Mouse (Mus musculus) embryonic facial prominence, embryonic 11.5 days (tissue): Measurements from ENCODE around the gene Setd2. TPM values are rescaled to one million over a fixed set of nuclear protein-coding genes. Genes with fewer than 3 reads are reported as not detected.

Experiments
- ATAC-seq: fragments of 200-750 bp; cut with Nextera tagmentation; replicated peaks from 2 replicates; pipeline ENCODE4 v1.8.0; 2017; ENCODE audit warnings: low read depth; ENCODE audit not compliant: insufficient number of reproducible peaks, low FRiP score, low TSS enrichment
- DNase-seq: peaks from one replicate; pipeline ENCODE4 v3.0.0-alpha.2; 2015; ENCODE audit warnings: low spot score
- H3K27ac ChIP-seq: fragments of 300-500 bp; sonication (generic); replicated peaks from 2 replicates; pipeline ENCODE4 v1.5.1; 2014; ENCODE audit warnings: mild to moderate bottlenecking, low read depth, low read length, control low read depth
- H3K27me3 ChIP-seq: fragments of 300-500 bp; sonication (generic); 2 replicates; pipeline ENCODE4 v1.6.1; 2014; ENCODE audit warnings: mild to moderate bottlenecking, low read length, moderate library complexity, mixed read lengths; ENCODE audit not compliant: control insufficient read depth, insufficient read depth
- H3K36me3 ChIP-seq: fragments of 300-500 bp; sonication (generic); replicated peaks from 2 replicates; pipeline ENCODE4 v1.6.1; 2014; ENCODE audit warnings: low read depth, mild to moderate bottlenecking, low read length, moderate library complexity, mixed read lengths; ENCODE audit not compliant: control insufficient read depth, insufficient read depth
- H3K4me1 ChIP-seq: fragments of 300-500 bp; sonication (generic); 2 replicates; pipeline ENCODE4 v1.6.1; 2014; ENCODE audit warnings: low read length, mixed read lengths; ENCODE audit not compliant: control insufficient read depth, insufficient read depth
- H3K4me2 ChIP-seq: fragments of 300-500 bp; sonication (generic); 2 replicates; pipeline ENCODE4 v1.6.1; 2014; ENCODE audit warnings: low read depth, mild to moderate bottlenecking, control low read depth, low read length, moderate library complexity
- H3K4me3 ChIP-seq: fragments of 300-500 bp; sonication (generic); 2 replicates; pipeline ENCODE4 v1.5.1; 2014; ENCODE audit warnings: low read depth, low read length, control low read depth
- H3K9ac ChIP-seq: fragments of 300-500 bp; sonication (generic); replicated peaks from 2 replicates; pipeline ENCODE4 v1.6.1; 2014; ENCODE audit warnings: mild to moderate bottlenecking, control low read depth, low read length
- H3K9me3 ChIP-seq: fragments of 300-500 bp; sonication (generic); replicated peaks from 2 replicates; pipeline ENCODE4 v1.6.1; 2016; ENCODE audit warnings: mild to moderate bottlenecking, low read length, inconsistent platforms, mixed read lengths; ENCODE audit not compliant: control insufficient read depth
- WGBS: fragments of 180-500 bp; shearing (Covaris S2); extraction: QIAGEN DNeasy Blood & Tissue Kit; methylation state at CpG from one replicate; pipeline ENCODE4 v1.1.7; 2014; 5-methylcytosine and 5-hydroxymethylcytosine counted together
- polyA plus RNA-seq: library from polyadenylated mRNA; unstranded; fragments of >200 nt; fragmentation: Nextera tagmentation; extraction: Ambion mirVana; gene quantifications from 2 replicates; pipeline ENCODE4 v1.2.1, GENCODE M21; 2014

The Setd2 gene
- 49.8 and 51.1 TPM in 2 replicates for polyA plus RNA-seq

GRCm38 (mm10) chr9:110532538-110533291 lies at the start of gene Setd2:
TSS of gene Setd2 (plus strand) at chr9:110532597.
- Histone ChIP-seq H3K4me2 (peak within 1 kb of the TSS; percentile 64), H3K27ac (peak within 1 kb of the TSS; percentile 99), H3K27me3 (no peaks in the 10 kb centered on the region), H3K36me3 (no peaks in the 10 kb centered on the region), H3K4me3 (peak within 1 kb of the TSS; percentile 99), H3K9ac (peak within 1 kb of the TSS; percentile 98), H3K9me3 (no peaks in the 10 kb centered on the region), H3K4me1 (no peaks in the 10 kb centered on the region; the same call in 1 of the 2 replicates)
- WGBS, result under 1% methylated on average over 82 of the region's 109 CpGs
- peak; percentile 63 for ATAC-seq
- peak; percentile 71 for DNase-seq

GRCm38 (mm10) chr9:110488841-110489240 lies 43.6 kb upstream of the Setd2 start:
- Histone ChIP-seq H3K4me1 (no peaks in the 10 kb centered on the region), H3K4me3 (no peak overlapping the region), H3K9ac (no peak overlapping the region), H3K27ac (no peak overlapping the region), H3K36me3 (no peaks in the 10 kb centered on the region), H3K9me3 (no peaks in the 10 kb centered on the region), H3K4me2 (no peak overlapping the region), H3K27me3 (no peaks in the 10 kb centered on the region)
- ATAC-seq (no peak), DNase-seq (no peak)
- WGBS, result 48% methylated on average over 4 of the region's 4 CpGs

GRCm38 (mm10) chr9:110490913-110491312 lies 41.5 kb upstream of the Setd2 start:
- 55% methylated on average over 5 of the region's 5 CpGs for WGBS
- no peak overlapping the region for H3K27ac ChIP-seq
- H3K4me2 ChIP-seq, result no peak overlapping the region
- H3K36me3 ChIP-seq, result no peaks in the 10 kb centered on the region
- H3K9ac ChIP-seq, result no peak overlapping the region
- H3K4me3 ChIP-seq, result no peak overlapping the region
- H3K4me1 ChIP-seq, result no peaks in the 10 kb centered on the region
- DNase-seq, result no peak
- ATAC-seq, result no peak
- H3K27me3 ChIP-seq, result no peaks in the 10 kb centered on the region
- H3K9me3 ChIP-seq, result no peaks in the 10 kb centered on the region

GRCm38 (mm10) chr9:110525737-110526136 lies 6.7 kb upstream of the Setd2 start:
- no peak overlapping the region for H3K9ac ChIP-seq
- H3K27ac ChIP-seq, result no peak overlapping the region
- WGBS, result 44% methylated on average over 2 of the region's 2 CpGs
- DNase-seq (no peak), ATAC-seq (no peak)
- no peaks in the 10 kb centered on the region for H3K36me3 ChIP-seq
- H3K27me3 ChIP-seq, result no peaks in the 10 kb centered on the region
- no peaks in the 10 kb centered on the region for H3K9me3 ChIP-seq
- no peak overlapping the region for H3K4me2 ChIP-seq
- no peaks in the 10 kb centered on the region for H3K4me1 ChIP-seq
- no peak overlapping the region for H3K4me3 ChIP-seq

GRCm38 (mm10) chr9:110529002-110529737 lies 3.2 kb upstream of the Setd2 start:
- H3K27me3 ChIP-seq, result no peaks in the 10 kb centered on the region
- no peak overlapping the region for H3K4me3 ChIP-seq

GRCm38 (mm10) chr9:110530650-110531049 lies 1.7 kb upstream of the Setd2 start:
- no peaks in the 10 kb centered on the region for H3K27me3 ChIP-seq
- no peak overlapping the region for H3K4me3 ChIP-seq
- 65% methylated on average over 3 of the region's 3 CpGs for WGBS
- H3K36me3 ChIP-seq, result no peaks in the 10 kb centered on the region
- DNase-seq (no peak), ATAC-seq (no peak)
- H3K27ac ChIP-seq, result no peak overlapping the region
- H3K9ac ChIP-seq, result no peak overlapping the region
- H3K9me3 ChIP-seq, result no peaks in the 10 kb centered on the region
- no peak overlapping the region for H3K4me2 ChIP-seq
- no peaks in the 10 kb centered on the region; the same call in 1 of the 2 replicates for H3K4me1 ChIP-seq

More at GRCm38 (mm10) chr9:110529002-110529737, 3.2 kb upstream of the Setd2 start:
- Histone ChIP-seq H3K27ac (no peak overlapping the region), H3K4me1 (no peaks in the 10 kb centered on the region), H3K4me2 (no peak overlapping the region), H3K36me3 (no peaks in the 10 kb centered on the region), H3K9me3 (no peaks in the 10 kb centered on the region), H3K9ac (no peak overlapping the region)
- WGBS, result 30% methylated on average over 9 of the region's 9 CpGs
- ATAC-seq (no peak), DNase-seq (peak; percentile 13)

- H3K36me3 ChIP-seq, result no peaks in the 10 kb centered on the region
- 22% methylated on average over 6 of the region's 6 CpGs for WGBS
- ATAC-seq (no peak), DNase-seq (peak; percentile 40)
- peak overlapping the region; percentile 57; the same call in 1 of the 2 replicates for H3K4me2 ChIP-seq
- H3K27me3 ChIP-seq, result no peaks in the 10 kb centered on the region
- H3K9me3 ChIP-seq, result no peaks in the 10 kb centered on the region
- no peak overlapping the region; the same call in 1 of the 2 replicates for H3K9ac ChIP-seq
- no peaks in the 10 kb centered on the region; the same call in 1 of the 2 replicates for H3K4me1 ChIP-seq
- no peak overlapping the region for H3K27ac ChIP-seq
- H3K4me3 ChIP-seq, result peak overlapping the region; percentile 99
Observed at GRCm38 (mm10) chr9:110531151-110531791, 1.1 kb upstream of the Setd2 start.
